Mouse (Mus musculus): ENCODE measurements around the gene Ints3. TPM values are rescaled to one million over a fixed set of nuclear protein-coding genes. Genes with fewer than 3 reads are reported as not detected.
A peak's percentile ranks its signal among the peaks of the same experiment; 100 is the strongest.

The Ints3 gene
- total and polyA plus RNA-seq, 3 experiments: 15.2 to 26.3 (median 22.9) TPM

GRCm38 (mm10) chr3:90448626-90449025 lies 15.2 kb upstream of the Ints3 start:
- Histone ChIP-seq H3K27ac (peak overlapping the region; percentile 59), H3K36me3 (ENCODE audit: control insufficient read depth, insufficient read depth, low read length) (peaks cover 3% of the 10 kb centered on the region; the same call in 1 of the 2 replicates), H3K27me3 (ENCODE audit: control insufficient read depth, insufficient read depth, low read length) (no peaks in the 10 kb centered on the region), H3K4me3 (no peak overlapping the region), H3K4me1 (ENCODE audit: control insufficient read depth, insufficient read depth, low read length) (peaks cover 15% of the 10 kb centered on the region), H3K79me2 (replicated peaks; ENCODE audit: control insufficient read depth, insufficient read depth, low read length) (no peaks in the 10 kb centered on the region), H3K9ac (ENCODE audit: low read depth, low read length) (no peak overlapping the region)
- DNase-seq: no peak
- TF ChIP-seq EP300 (IDR thresholded peaks at IDR 0.05; ENCODE audit: insufficient read depth, low read depth, low read length) (no peak), CTCF (IDR thresholded peaks at IDR 0.05) (no peak), POLR2A (IDR thresholded peaks at IDR 0.05; ENCODE audit: insufficient read depth, low read depth, low read length) (no peak)
- intact Hi-C loops (cut with DNase I): no loop called here
- WGBS: 60% methylated on average over 6 of the region's 6 CpGs

- DNase-seq: no peak
- Histone ChIP-seq H3K79me2 (replicated peaks; ENCODE audit: control insufficient read depth, insufficient read depth, low read length) (no peaks in the 10 kb centered on the region), H3K4me1 (ENCODE audit: control insufficient read depth, insufficient read depth, low read length) (peaks cover 15% of the 10 kb centered on the region), H3K9ac (ENCODE audit: low read depth, low read length) (no peak overlapping the region), H3K27me3 (ENCODE audit: control insufficient read depth, insufficient read depth, low read length) (no peaks in the 10 kb centered on the region), H3K4me3 (peak overlapping the region; percentile 20; the same call in 1 of the 2 replicates), H3K36me3 (ENCODE audit: control insufficient read depth, insufficient read depth, low read length) (peaks cover 3% of the 10 kb centered on the region; the same call in 1 of the 2 replicates), H3K27ac (peak overlapping the region; percentile 81)
- TF ChIP-seq POLR2A (IDR thresholded peaks at IDR 0.05; ENCODE audit: insufficient read depth, low read depth, low read length) (no peak), EP300 (IDR thresholded peaks at IDR 0.05; ENCODE audit: insufficient read depth, low read depth, low read length) (no peak), CTCF (IDR thresholded peaks at IDR 0.05) (no peak)
- 46% methylated on average over 7 of the region's 7 CpGs for WGBS
- intact Hi-C loops (cut with DNase I): loop anchor here (1.0 kb wide), 1 partner anchor 18 kb away; the partner anchor contains the start of gene Npr1
Measured at GRCm38 (mm10) chr3:90447123-90447494, 13.7 kb upstream of the Ints3 start.

- Histone ChIP-seq H3K4me1 (ENCODE audit: control insufficient read depth, insufficient read depth, low read length) (peaks cover 14% of the 10 kb centered on the region), H3K4me3 (peak overlapping the region; percentile 20), H3K9ac (ENCODE audit: low read depth, low read length) (no peak overlapping the region), H3K79me2 (replicated peaks; ENCODE audit: control insufficient read depth, insufficient read depth, low read length) (no peaks in the 10 kb centered on the region), H3K36me3 (ENCODE audit: control insufficient read depth, insufficient read depth, low read length) (peaks cover 3% of the 10 kb centered on the region; the same call in 1 of the 2 replicates), H3K27me3 (ENCODE audit: control insufficient read depth, insufficient read depth, low read length) (no peaks in the 10 kb centered on the region), H3K27ac (peak overlapping the region; percentile 81)
- intact Hi-C loops (cut with DNase I): loop anchor here (1.0 kb wide), 2 partner anchors 13 to 19 kb away; partner anchors contain the start of genes Ints3 and Npr1
- DNase-seq: peak; percentile 91 to 94
- WGBS: 6% methylated on average over 17 of the region's 17 CpGs
- TF ChIP-seq POLR2A (IDR thresholded peaks at IDR 0.05; ENCODE audit: insufficient read depth, low read depth, low read length): peak; percentile 85
- TF ChIP-seq CTCF (IDR thresholded peaks at IDR 0.05): 0 out of 2 replicates have a peak, but pooled peaks have one; percentile 4
- TF ChIP-seq EP300 (IDR thresholded peaks at IDR 0.05; ENCODE audit: insufficient read depth, low read depth, low read length): peak; percentile 49; the same call in 1 of the 2 replicates
Measured at GRCm38 (mm10) chr3:90446389-90447122, 13.1 kb upstream of the Ints3 start.

GRCm38 (mm10) chr3:90445417-90446200 lies 12.2 kb upstream of the Ints3 start:
- no peak overlapping the region for H3K9ac ChIP-seq (ENCODE audit: low read depth, low read length)
- intact Hi-C loops (cut with DNase I): loop anchor here (1.0 kb wide), 1 partner anchor 12 kb away; the partner anchor contains the start of gene Ints3
- DNase-seq: no peak

GRCm38 (mm10) chr3:90443977-90444376 lies 10.6 kb upstream of the Ints3 start:
- Histone ChIP-seq H3K27me3 (ENCODE audit: control insufficient read depth, insufficient read depth, low read length) (no peaks in the 10 kb centered on the region), H3K4me3 (no peak overlapping the region), H3K36me3 (ENCODE audit: control insufficient read depth, insufficient read depth, low read length) (peaks cover 3% of the 10 kb centered on the region; the same call in 1 of the 2 replicates), H3K4me1 (ENCODE audit: control insufficient read depth, insufficient read depth, low read length) (peaks cover 9% of the 10 kb centered on the region), H3K79me2 (replicated peaks; ENCODE audit: control insufficient read depth, insufficient read depth, low read length) (no peaks in the 10 kb centered on the region), H3K9ac (ENCODE audit: low read depth, low read length) (no peak overlapping the region), H3K27ac (no peak overlapping the region)
- intact Hi-C loops (cut with DNase I): no loop called here
- no peak for TF ChIP-seq EP300 (IDR thresholded peaks at IDR 0.05; ENCODE audit: insufficient read depth, low read depth, low read length)
- no peak for TF ChIP-seq CTCF (IDR thresholded peaks at IDR 0.05)
- TF ChIP-seq POLR2A (IDR thresholded peaks at IDR 0.05; ENCODE audit: insufficient read depth, low read depth, low read length): no peak
- WGBS: 76% methylated on average over 3 of the region's 3 CpGs
- DNase-seq: no peak

More at GRCm38 (mm10) chr3:90445417-90446200, 12.2 kb upstream of the Ints3 start:
- H3K4me1 ChIP-seq (ENCODE audit: control insufficient read depth, insufficient read depth, low read length): peaks cover 9% of the 10 kb centered on the region
- no peak for TF ChIP-seq POLR2A (IDR thresholded peaks at IDR 0.05; ENCODE audit: insufficient read depth, low read depth, low read length)
- TF ChIP-seq CTCF (IDR thresholded peaks at IDR 0.05): no peak
- no peak for TF ChIP-seq EP300 (IDR thresholded peaks at IDR 0.05; ENCODE audit: insufficient read depth, low read depth, low read length)
- H3K36me3 ChIP-seq (ENCODE audit: control insufficient read depth, insufficient read depth, low read length): peaks cover 3% of the 10 kb centered on the region; the same call in 1 of the 2 replicates
- peak overlapping the region; percentile 81 for H3K27ac ChIP-seq
- 49% methylated on average over 11 of the region's 11 CpGs for WGBS
- no peaks in the 10 kb centered on the region for H3K79me2 ChIP-seq (replicated peaks; ENCODE audit: control insufficient read depth, insufficient read depth, low read length)
- no peaks in the 10 kb centered on the region for H3K27me3 ChIP-seq (ENCODE audit: control insufficient read depth, insufficient read depth, low read length)
- peak overlapping the region; percentile 20 for H3K4me3 ChIP-seq
